ENCODE assay signal across 23 mouse cellular contexts in genomic region chr19:45949236-45949635, GRCm38 (mm10).
"Had no signal": no experiment of that assay in that cellular context is flagged by ENCODE, and none has a peak within 500 bp of the region (broad histone marks: within the 10 kb centered on the region; RNA-seq: fewer than 3 reads in every experiment).

No protein-coding gene starts in this region.

- H3K27me3 ChIP-seq: heart, embryonic 13.5 days; heart, embryonic 15.5 days; hindbrain, embryonic 12.5 days; intestine, embryonic 15.5 days; limb, embryonic 13.5 days; limb, embryonic 15.5 days; liver, embryonic 12.5 days had no signal

- H3K4me1 ChIP-seq: heart, embryonic 13.5 days; heart, embryonic 15.5 days; hindbrain, embryonic 10.5 days; hindbrain, embryonic 12.5 days; intestine, embryonic 15.5 days; limb, embryonic 13.5 days; limb, embryonic 15.5 days; liver, embryonic 12.5 days had no signal

- H3K4me3 ChIP-seq: gastrocnemius, adult 2 months; heart, embryonic 13.5 days; heart, embryonic 15.5 days; hindbrain, embryonic 10.5 days; hindbrain, embryonic 12.5 days; intestine, embryonic 15.5 days; limb, embryonic 13.5 days; limb, embryonic 15.5 days; liver, embryonic 12.5 days had no signal

- H3K27ac ChIP-seq: gastrocnemius, adult 2 months; heart, embryonic 13.5 days; heart, embryonic 15.5 days; hindbrain, embryonic 10.5 days; hindbrain, embryonic 12.5 days; hindbrain, embryonic 14.5 days; intestine, embryonic 15.5 days; limb, embryonic 13.5 days; limb, embryonic 15.5 days; liver, embryonic 12.5 days; liver, embryonic 14.5 days had no signal

- H3K9ac ChIP-seq: heart, embryonic 13.5 days; heart, embryonic 15.5 days; hindbrain, embryonic 12.5 days; hindbrain, embryonic 14.5 days; intestine, embryonic 15.5 days; limb, embryonic 13.5 days; limb, embryonic 15.5 days; liver, embryonic 12.5 days; liver, embryonic 14.5 days had no signal

- H3K36me3 ChIP-seq: intestine, embryonic 15.5 days had no signal

- DNase-seq: gastrocnemius, adult 2 months; gastrocnemius, postnatal 10 days; gastrocnemius, postnatal 25 days; heart, postnatal 10 days; heart, postnatal 4 days; kidney, adult 18-20 months; kidney, adult 8-10 months; kidney, postnatal 10 days; kidney, postnatal 25 days; kidney, postnatal 4 days; layer of hippocampus, adult 9-11 months; layer of hippocampus, postnatal 36 days; left cerebral cortex, postnatal 4 days had no signal
